Mouse (Mus musculus) embryonic stem cell, embryonic (primary cell): ENCODE measurements at regions not wholly inside any gene's neighbourhood (a gene's known extent, or its start where the extent isn't known, plus 50 kb on each side); places are given as distances from the start of the nearest gene placed in this dataset.

Source experiments
- CTCF ChIA-PET, 4 experiments: fragments of 300-600 bp in 2 of 4; fragments of 350-600 bp in 2 of 4; sonication (Branson Sonifier 250); formaldehyde crosslinking; loops; one replicate each; lab custom pipeline; 2022; ENCODE audit warnings: inconsistent platforms in 2 of 4; lab: Charles Lee
- POLR2A ChIA-PET, 4 experiments: fragments of 300-600 bp in 2 of 4; fragments of 350-600 bp in 2 of 4; sonication (Branson Sonifier 250); formaldehyde crosslinking; loops; one replicate each; lab custom pipeline; 2022; ENCODE audit warnings: antibody characterized with exemption in 4 of 4, inconsistent platforms in 1 of 4; lab: Charles Lee

GRCm38 (mm10) chr8:47769452-47769851, 52.5 kb upstream of the Cldn24 start:
- ChIA-PET CTCF (interaction anchor here in 3 of 4 experiments (0.7 to 1.3 kb wide), 3 partner anchors 26 to 103 kb away, joined by 3 read pairs; no protein-coding TSS in a partner anchor), POLR2A (interaction anchor here in 3 of 4 experiments (0.7 to 1.9 kb wide), 17 partner anchors 9 to 205 kb away, joined by 3 to 8 read pairs (median 4); no protein-coding TSS in a partner anchor)

- ChIA-PET CTCF (interaction anchor here in 3 of 4 experiments (0.7 to 1.3 kb wide), 3 partner anchors 26 to 104 kb away, joined by 3 read pairs; no protein-coding TSS in a partner anchor), POLR2A (interaction anchor here in 3 of 4 experiments (0.5 to 1.9 kb wide), 19 partner anchors 8 to 210 kb away, joined by 3 to 8 read pairs (median 3); no protein-coding TSS in a partner anchor)
Measured at GRCm38 (mm10) chr8:47768751-47769150, 53.2 kb upstream of the Cldn24 start.

GRCm38 (mm10) chr8:47764480-47764879, 50.7 kb upstream of the Cdkn2aip start:
- ChIA-PET POLR2A (interaction anchor here in 2 of 4 experiments (0.6 to 2.3 kb wide), 7 partner anchors 11 to 79 kb away, joined by 3 to 10 read pairs (median 4); no protein-coding TSS in a partner anchor), CTCF (interaction anchor here in 1 of 4 experiments (1.9 kb wide), 1 partner anchor 21 kb away, joined by 5 read pairs; no protein-coding TSS in a partner anchor)

GRCm38 (mm10) chr8:47764068-47764467, 50.3 kb upstream of the Cdkn2aip start:
- CTCF ChIA-PET: interaction anchor here in 2 of 4 experiments (1.9 to 2.1 kb wide), 2 partner anchors 21 kb away, joined by 5 to 6 read pairs; no protein-coding TSS in a partner anchor
- POLR2A ChIA-PET: interaction anchor here in 2 of 4 experiments (0.6 to 2.3 kb wide), 8 partner anchors 12 to 79 kb away, joined by 3 to 10 read pairs (median 5); no protein-coding TSS in a partner anchor
